Mouse (Mus musculus) lung, adult 2 months (tissue): ENCODE data around the gene Unc50. TPM values are rescaled to one million over a fixed set of nuclear protein-coding genes. Genes with fewer than 3 reads are reported as not detected.

Experiments
- DNase-seq: peaks from one replicate; pipeline ENCODE4 v3.0.0; 2022
- H3K4me1 ChIP-seq: fragments of 200-500 bp; 2 replicates; pipeline ENCODE4 v1.6.1; 2011; ENCODE audit warnings: low read length; ENCODE audit not compliant: control insufficient read depth, insufficient read depth
- H3K4me3 ChIP-seq: fragments of 200-500 bp; replicated peaks from 2 replicates; pipeline ENCODE3; 2011; ENCODE audit warnings: low read depth, mild to moderate bottlenecking, control low read depth, low read length; ENCODE audit errors: extremely low read depth
- CTCF ChIP-seq: fragments of 200-500 bp; IDR thresholded peaks from 2 replicates; pipeline ENCODE4 v1.5.1; 2011; ENCODE audit warnings: mild to moderate bottlenecking, low read length, control low read depth; ENCODE audit not compliant: insufficient read depth
- POLR2A ChIP-seq: fragments of 200-500 bp; IDR thresholded peaks from 2 replicates; pipeline ENCODE4 v1.6.1; 2011; ENCODE audit warnings: low read depth, mild to moderate bottlenecking, control low read depth, low read length, borderline replicate concordance; ENCODE audit errors: extremely low read depth
- WGBS: fragments of 180-500 bp; shearing (Covaris S2); methylation state at CpG from one replicate; pipeline ENCODE4 v1.1.7; 2018; 5-methylcytosine and 5-hydroxymethylcytosine counted together
- polyA plus RNA-seq: library from polyadenylated mRNA; depleted of rRNA; stranded (reverse); fragments of >200 nt; gene quantifications from 2 replicates; pipeline ENCODE4 v1.2.3, GENCODE M21; 2012; rRNA removed

The Unc50 gene
- polyA plus RNA-seq, 1 experiment: 58.6 TPM

DNA sequence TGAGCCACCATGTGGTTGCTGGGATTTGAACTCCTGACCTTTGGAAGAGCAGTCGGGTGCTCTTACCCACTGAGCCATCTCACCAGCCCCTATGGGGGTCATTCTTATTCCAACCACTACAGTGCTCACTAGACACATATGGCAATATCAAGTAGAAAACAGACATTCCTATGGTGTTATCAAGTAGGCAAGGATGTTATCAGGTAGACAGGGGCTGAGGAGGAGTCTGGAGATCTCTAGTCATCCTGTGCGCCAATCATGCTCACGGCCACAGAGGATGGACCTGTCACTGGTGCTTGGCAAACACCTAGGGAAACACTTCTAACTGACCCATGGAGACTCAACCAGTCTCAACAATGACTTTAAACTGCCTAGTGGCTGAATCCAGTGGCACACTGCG, 54.7 kb downstream of the Unc50 start:
- Histone ChIP-seq H3K4me1 (no peaks in the 10 kb centered on the region), H3K4me3 (no peak overlapping the region)
- DNase-seq: no peak
- 90% methylated on average over 4 of the region's 4 CpGs for WGBS
- no peak for TF ChIP-seq CTCF
- TF ChIP-seq POLR2A: no peak

DNA sequence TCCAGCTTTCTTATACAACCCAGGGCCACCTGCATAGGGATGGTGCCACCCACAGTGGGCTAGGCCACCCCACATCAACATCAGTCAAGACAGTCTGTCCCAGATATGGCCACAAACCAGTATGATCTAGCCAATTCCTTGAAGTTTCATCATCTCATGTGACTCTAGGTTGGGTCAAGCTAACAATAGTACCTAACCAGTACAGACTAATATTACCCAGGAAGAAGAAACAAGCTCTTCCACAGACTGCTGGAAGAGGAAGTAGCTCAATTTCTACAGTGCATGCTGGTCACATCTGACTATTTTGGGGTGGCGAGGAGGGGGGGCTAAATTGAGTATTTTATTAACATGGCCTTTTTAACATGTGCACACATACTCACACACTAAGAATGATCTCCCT, 56.5 kb downstream of the Unc50 start:
- TF ChIP-seq CTCF (no peak), POLR2A (no peak)
- Histone ChIP-seq H3K4me1 (no peaks in the 10 kb centered on the region), H3K4me3 (no peak overlapping the region)
- no peak for DNase-seq
- WGBS: 79% methylated on average over 1 of the region's 1 CpGs

- Histone ChIP-seq H3K4me1 (no peaks in the 10 kb centered on the region), H3K4me3 (no peak overlapping the region)
- no peak for TF ChIP-seq CTCF
- no peak for TF ChIP-seq POLR2A
- 59% methylated on average over 3 of the region's 3 CpGs for WGBS
- DNase-seq: no peak
Observed at GRCm38 (mm10) chr1:37486994-37487393, 57.1 kb downstream of the Unc50 start.

DNA sequence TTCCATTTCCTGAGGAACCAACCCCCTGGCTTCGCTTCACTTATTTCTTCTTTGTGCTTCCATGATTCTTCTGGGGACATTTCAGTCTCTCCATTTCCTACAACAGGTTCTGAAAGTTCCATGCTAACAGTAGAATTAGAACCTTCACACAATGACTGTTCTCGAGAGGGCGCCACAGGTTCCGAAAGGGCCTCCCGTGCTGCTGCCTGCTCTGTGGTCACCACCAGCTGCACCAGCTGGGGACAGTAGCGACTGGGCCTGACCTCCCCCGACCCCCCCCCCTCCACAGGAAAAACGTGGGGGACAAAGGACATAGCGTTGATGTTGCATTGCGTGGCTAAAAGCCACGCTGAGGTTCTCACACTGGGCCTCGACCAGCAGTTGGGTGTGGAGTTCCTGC, 58.6 kb downstream of the Unc50 start:
- no peak overlapping the region for H3K4me3 ChIP-seq
- H3K4me1 ChIP-seq: no peaks in the 10 kb centered on the region
- no peak for TF ChIP-seq CTCF
- no peak for TF ChIP-seq POLR2A
- no peak for DNase-seq
- WGBS: 72% methylated on average over 12 of the region's 12 CpGs

Other genes starting within 250 kb of the Unc50 start
- gene Cnga3, start 215.7 kb upstream of the Unc50 start, polyA plus RNA-seq: 0.05 TPM in 1 of 2 replicates, not detected in the other
- gene Inpp4a, start 130.3 kb upstream of the Unc50 start, polyA plus RNA-seq: 21.6 and 24.7 TPM in 2 replicates
- gene Coa5, start within 50 bp of the Unc50 start, polyA plus RNA-seq: 27.0 and 45.0 TPM in 2 replicates
- 3.0 and 4.2 TPM in 2 replicates for gene Mgat4a, start 110.9 kb downstream of the Unc50 start, polyA plus RNA-seq